Mouse (Mus musculus) effector memory CD4-positive, alpha-beta T cell, adult 5 months (primary cell): ENCODE results near the gene Ptpa. TPM values are rescaled to one million over a fixed set of nuclear protein-coding genes. Genes with fewer than 3 reads are reported as not detected.

ENCODE experiments used
- polyA plus RNA-seq: library from polyadenylated mRNA; unstranded; fragments of 100-300 nt; shearing (Covaris generic); gene quantifications from one replicate; pipeline ENCODE4 v1.2.1, GENCODE M21; 2017

The Ptpa gene
- 79.7 TPM for polyA plus RNA-seq

DNA sequence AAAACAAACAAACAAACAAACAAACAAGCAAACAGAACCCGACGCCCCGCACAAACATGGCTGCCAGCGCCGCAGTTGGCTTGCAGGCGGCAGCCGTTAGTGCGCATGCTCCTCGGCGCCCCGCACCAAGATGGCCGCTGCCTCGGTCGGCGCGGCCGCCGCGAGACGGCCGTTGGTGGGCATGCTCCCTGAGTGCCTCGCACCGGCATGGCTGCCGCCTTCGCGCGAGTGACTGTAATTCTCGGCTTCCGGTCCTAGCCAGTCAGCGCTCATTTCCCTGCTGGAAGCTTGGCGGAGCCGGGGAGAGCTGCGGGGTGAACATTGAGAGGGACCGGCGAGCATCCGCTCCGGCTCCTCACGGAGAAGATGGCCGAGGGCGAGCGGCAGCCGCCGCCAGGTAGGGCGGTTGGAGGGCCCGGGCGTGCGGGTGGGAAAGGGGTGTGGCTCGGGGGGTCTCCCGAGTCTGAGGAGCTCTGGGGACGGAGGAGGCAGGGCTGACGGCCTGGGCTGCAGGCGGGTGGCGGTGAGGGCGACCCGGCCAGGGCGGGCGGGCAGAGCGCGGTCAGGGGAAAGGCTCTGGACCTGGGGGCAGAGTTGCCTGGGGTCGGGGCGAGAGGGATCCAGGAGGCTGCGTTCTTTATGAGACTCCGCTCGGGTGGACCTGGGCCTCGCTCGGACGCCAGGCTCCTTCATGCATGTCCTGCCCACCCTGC is at the start of gene Ptpa:
Ptpa (plus strand) TSS at position 104 of the 713 bp plus-strand sequence.

DNA sequence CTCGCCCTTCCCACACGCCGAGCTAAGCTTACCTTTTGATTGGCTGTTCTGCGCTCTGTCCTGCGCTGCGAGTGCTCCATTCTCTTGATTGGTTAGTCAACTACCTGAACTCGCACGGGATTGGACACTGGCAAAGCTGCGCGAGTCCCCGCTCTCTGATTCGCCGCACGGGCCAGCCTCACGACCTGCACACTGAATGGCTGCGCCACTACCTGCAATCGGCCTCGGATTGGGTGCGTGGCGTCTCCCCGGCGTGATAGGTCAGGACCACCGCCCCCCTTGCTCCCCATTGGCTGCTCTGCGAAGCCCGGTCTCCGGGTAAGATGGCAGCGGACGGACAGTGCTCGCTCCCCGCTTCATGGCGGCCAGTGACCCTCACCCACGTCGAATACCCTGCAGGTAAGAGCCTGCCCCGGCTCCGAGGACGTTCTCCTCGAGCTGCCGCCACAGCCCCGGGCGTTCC is 23.7 kb upstream of the Ptpa start, which contains the start of gene Dolpp1:
Dolpp1 (plus strand) TSS at position 141 of the 463 bp plus-strand sequence.

DNA sequence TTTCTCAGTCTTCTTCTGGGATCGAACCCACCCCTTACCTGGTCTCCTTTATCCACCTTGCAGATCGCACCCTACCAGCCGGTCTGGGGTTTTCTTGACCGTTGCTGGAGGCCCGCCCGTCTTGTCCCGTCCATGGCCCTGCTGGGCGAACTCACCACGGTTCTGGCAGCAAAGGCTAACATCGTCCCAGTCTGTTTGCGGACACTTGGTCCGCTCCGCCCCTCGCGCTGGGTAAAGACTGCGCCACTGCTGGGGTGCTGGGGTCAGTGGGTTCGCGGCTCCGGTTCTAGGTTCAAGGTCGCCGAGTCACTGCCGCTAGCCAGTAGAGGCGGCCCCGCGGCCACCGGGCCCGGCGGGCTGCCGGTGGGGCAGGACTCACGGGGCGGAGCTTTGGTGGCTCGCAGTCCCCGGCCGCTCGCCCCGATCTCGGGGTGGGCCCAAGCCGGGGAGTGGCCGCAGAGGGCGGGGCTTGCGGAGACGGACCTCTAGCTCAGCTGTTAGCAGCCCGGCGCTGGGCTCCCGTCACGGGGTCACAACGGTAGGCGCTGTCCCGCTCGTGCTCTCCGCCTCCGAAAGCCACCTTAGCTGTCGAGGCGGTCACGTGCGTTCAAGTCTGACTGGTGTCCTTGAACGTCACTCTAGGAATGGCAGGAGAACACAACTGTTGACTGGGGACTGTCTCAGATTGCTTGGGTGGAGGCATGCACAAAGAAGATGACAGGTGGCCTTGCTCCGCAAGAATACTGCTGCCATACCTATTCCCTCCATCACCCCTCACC is 493 bp upstream of the Ptpa start, which contains the start of gene Crat:
Crat (minus strand) TSS at position 657 of the 779 bp plus-strand sequence.

DNA sequence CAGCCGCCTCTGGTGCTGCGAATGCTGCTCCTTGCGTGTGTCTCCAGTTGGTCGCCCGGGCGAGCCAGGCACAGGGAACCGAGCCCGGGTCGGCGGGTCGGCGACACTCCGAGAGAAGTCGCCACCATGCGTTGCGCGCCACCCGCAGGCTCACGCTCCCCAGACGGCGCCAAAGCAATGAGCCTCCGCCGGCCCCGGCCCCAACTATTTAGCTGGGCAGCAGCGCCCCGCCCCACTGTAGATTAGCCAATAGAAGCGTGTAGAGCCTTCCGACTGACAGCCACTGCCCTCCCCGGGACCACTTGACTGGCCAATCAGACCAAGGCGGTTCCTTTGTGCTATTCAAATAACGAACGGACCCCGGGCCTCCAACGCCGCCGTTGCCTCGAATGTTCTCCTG is 58.2 kb downstream of the Ptpa start, which contains the start of gene Ier5l:
Ier5l (minus strand) TSS at position 181 of the 400 bp plus-strand sequence.

Other genes starting within 250 kb of the Ptpa start
- 19.4 TPM for gene Endog, start 244.5 kb upstream of the Ptpa start, polyA plus RNA-seq
- gene Spout1, start 237.6 kb upstream of the Ptpa start, polyA plus RNA-seq = 25.6 TPM
- gene Kyat1, start 210.2 kb upstream of the Ptpa start, polyA plus RNA-seq = 5.6 TPM
- 4.2 TPM for gene Lrrc8a, start 178.3 kb upstream of the Ptpa start, polyA plus RNA-seq
- gene Gm28035, start 175.5 kb upstream of the Ptpa start, polyA plus RNA-seq = 0.92 TPM
- 1.6 TPM for gene Phyhd1, start 149.8 kb upstream of the Ptpa start, polyA plus RNA-seq
- not detected for gene Gm28038, start 135.0 kb upstream of the Ptpa start, polyA plus RNA-seq
- gene Dolk, start 129.7 kb upstream of the Ptpa start, polyA plus RNA-seq = 9.0 TPM
- gene Nup188, start 129.6 kb upstream of the Ptpa start, polyA plus RNA-seq = 20.7 TPM
- gene Sh3glb2, start 56.7 kb upstream of the Ptpa start, polyA plus RNA-seq = 99.5 TPM
- 7.7 TPM for gene Miga2, start 51.8 kb upstream of the Ptpa start, polyA plus RNA-seq
- gene Dolpp1, start 23.8 kb upstream of the Ptpa start, polyA plus RNA-seq = 21.1 TPM
- 10.1 TPM for gene Crat, start 226 bp upstream of the Ptpa start, polyA plus RNA-seq
- gene Ier5l, start 58.2 kb downstream of the Ptpa start, polyA plus RNA-seq = 37.6 TPM
- gene Cstad, start 179.0 kb downstream of the Ptpa start, polyA plus RNA-seq = 0.62 TPM